Mouse (Mus musculus) ES-E14 (cell line): ENCODE data around the gene Zfp78. TPM values are rescaled to one million over a fixed set of nuclear protein-coding genes. Genes with fewer than 3 reads are reported as not detected.
"Not testable (repeated sequence)": the region's sequence is repeated elsewhere in the genome, so short reads cannot be mapped to it uniquely, and the experiment has no call there.

Experiments
- DNase-seq: peaks from one replicate; pipeline ENCODE4 v3.0.0-alpha.2; 2013; ENCODE audit warnings: low read depth, low spot score
- H3K27ac ChIP-seq: 2 replicates; pipeline ENCODE4 v1.5.1; 2012; ENCODE audit warnings: low read depth, mild to moderate bottlenecking, low read length, moderate library complexity, mixed read lengths; ENCODE audit not compliant: poor library complexity, insufficient read depth, severe bottlenecking
- H3K36me3 ChIP-seq: 2 replicates; pipeline ENCODE4 v1.6.1; 2012; ENCODE audit warnings: mild to moderate bottlenecking, low read length, moderate library complexity, mixed read lengths; ENCODE audit not compliant: control insufficient read depth, poor library complexity, insufficient read depth, severe bottlenecking
- H3K4me1 ChIP-seq, 2 experiments: fragments of 150-350 bp in 1 of 2; sonication (generic) in 1 of 2; 2 replicates each; pipeline ENCODE4 v1.6.1; 2012; ENCODE audit warnings: low read length in 2 of 2, mild to moderate bottlenecking in 1 of 2, mixed read lengths in 1 of 2; ENCODE audit not compliant: control insufficient read depth in 2 of 2, insufficient read depth in 2 of 2, poor library complexity in 1 of 2
- H3K4me3 ChIP-seq, 2 experiments: fragments of 150-350 bp in 1 of 2; sonication (generic) in 1 of 2; 2 replicates each; pipeline ENCODE4 v1.5.1; 2012; ENCODE audit warnings: low read length in 2 of 2, low read depth in 1 of 2, mild to moderate bottlenecking in 1 of 2, mixed read lengths in 1 of 2; ENCODE audit not compliant: insufficient read depth in 1 of 2, poor library complexity in 1 of 2, severe bottlenecking in 1 of 2
- H3K9ac ChIP-seq: 2 replicates; pipeline ENCODE4 v1.6.1; 2012; ENCODE audit warnings: low read depth, mild to moderate bottlenecking, low read length, mixed read lengths; ENCODE audit not compliant: poor library complexity, insufficient read depth, severe bottlenecking
- H3K9me3 ChIP-seq: fragments of 150-350 bp; sonication (generic); 2 replicates; pipeline ENCODE4 v1.6.1; 2012; ENCODE audit warnings: low read depth, mild to moderate bottlenecking, low read length; ENCODE audit not compliant: control insufficient read depth, insufficient read depth
- CHD2 ChIP-seq: IDR thresholded peaks from 2 replicates; pipeline ENCODE4 v1.6.1; 2014; ENCODE audit warnings: mild to moderate bottlenecking, low read depth, low read length, inconsistent platforms
- HCFC1 ChIP-seq: IDR thresholded peaks from 2 replicates; pipeline ENCODE4 v1.6.1; 2012; ENCODE audit warnings: low read length, inconsistent platforms, borderline replicate concordance; ENCODE audit not compliant: insufficient read depth
- MAFK ChIP-seq: IDR thresholded peaks from 2 replicates; pipeline ENCODE4 v1.6.1; 2014; ENCODE audit warnings: mild to moderate bottlenecking, low read depth, low read length, inconsistent platforms; ENCODE audit not compliant: insufficient read depth
- ZC3H11A ChIP-seq: IDR thresholded peaks from 2 replicates; pipeline ENCODE4 v1.6.1; 2012; ENCODE audit warnings: low read depth, mild to moderate bottlenecking, inconsistent platforms, low read length, borderline replicate concordance
- ZNF384 ChIP-seq: IDR thresholded peaks from 2 replicates; pipeline ENCODE4 v1.6.1; 2012; ENCODE audit warnings: low read depth, low read length, inconsistent platforms
- in situ Hi-C, 2 experiments: fragments of 600-800 bp; cut with MboI; formaldehyde crosslinking; loops; one replicate each; pipeline ENCODE4 v1.15.1; 2025; ENCODE audit warnings: low sequenced_read_pairs in 2 of 2, inconsistent platforms in 1 of 2; ENCODE audit not compliant: unreplicated experiment in 2 of 2
- total RNA-seq: library from RNA; depleted of rRNA; stranded (reverse); fragments of 300-350 nt; gene quantifications from 2 replicates; pipeline ENCODE4 v1.2.3, GENCODE M21; 2012

The Zfp78 gene
- total RNA-seq, 1 experiment = 1.5 TPM

DNA sequence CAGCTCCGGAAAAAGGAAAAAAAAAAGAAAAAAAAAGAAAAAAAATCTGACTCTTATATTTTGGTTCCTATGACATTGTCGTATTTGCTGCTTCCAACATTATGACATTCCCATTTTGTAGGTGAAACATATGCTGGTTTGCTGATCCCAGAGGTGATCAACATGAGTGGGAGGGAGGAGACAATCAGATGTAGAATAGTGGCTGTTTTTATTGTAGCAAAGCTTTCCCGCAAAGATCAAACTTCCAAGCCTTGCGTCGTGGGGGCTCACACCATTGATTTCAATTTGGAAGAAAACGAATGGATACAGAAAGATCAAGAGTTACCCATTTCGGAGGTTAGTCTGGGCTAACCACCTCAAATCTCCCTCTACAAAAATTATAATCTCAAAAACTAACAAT lies 1.3 kb upstream of the Zfp78 start:
- in situ Hi-C loops = no loop called here
- H3K36me3 ChIP-seq = no peaks in the 10 kb centered on the region
- H3K4me1 ChIP-seq = peaks cover 2 to 6% of the 10 kb centered on the region in 2 experiments; a peak in 2 of 4 replicates
- no peaks in the 10 kb centered on the region for H3K9me3 ChIP-seq
- peak overlapping the region; percentile 66 to 84 for H3K4me3 ChIP-seq
- H3K27ac ChIP-seq = no peak overlapping the region
- H3K9ac ChIP-seq = peak overlapping the region; percentile 58; the same call in 1 of the 2 replicates
- DNase-seq = no peak
- TF ChIP-seq ZNF384 (no peak), CHD2 (no peak), MAFK (no peak), ZC3H11A (no peak), HCFC1 (no peak)

DNA sequence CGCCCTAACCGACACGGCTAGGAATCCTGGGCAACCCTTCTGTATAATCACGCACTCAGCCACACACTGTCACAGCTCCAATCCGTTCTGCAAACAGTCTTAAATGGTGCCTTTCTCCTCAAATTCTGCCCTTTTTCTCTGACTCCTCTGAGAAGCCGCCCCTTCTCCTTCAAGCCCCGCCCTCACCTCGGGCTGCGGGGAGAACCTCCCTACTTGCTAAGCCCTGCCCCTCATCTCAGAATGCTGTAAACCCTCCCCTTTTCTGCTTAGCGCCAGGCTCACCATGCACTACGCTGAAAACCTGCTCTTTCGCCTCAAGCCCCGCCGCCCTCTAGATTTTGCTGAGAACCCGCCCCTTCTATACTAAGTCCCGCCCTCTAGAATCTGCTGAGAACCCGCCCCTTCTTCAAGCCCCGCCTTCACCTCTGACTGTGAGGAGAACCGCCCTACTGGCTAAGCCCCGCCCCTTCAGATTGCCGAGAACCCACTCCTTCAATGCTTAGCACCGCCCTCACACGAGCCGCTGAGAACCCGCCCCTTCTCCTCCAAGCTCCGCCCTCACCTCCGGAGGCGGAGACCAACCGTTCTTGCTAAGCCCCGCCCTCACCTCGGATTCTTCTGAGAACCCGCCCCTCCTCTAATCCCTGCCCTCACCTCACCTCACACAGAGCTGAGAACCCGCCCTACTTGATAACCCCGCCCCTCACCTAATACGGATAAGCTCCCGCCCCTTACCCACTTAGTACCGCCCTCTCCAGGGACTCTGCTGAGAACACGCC lies 623 bp upstream of the Zfp78 start:
- H3K36me3 ChIP-seq = no peaks in the 10 kb centered on the region
- in situ Hi-C loops = no loop called here
- H3K27ac ChIP-seq = peak overlapping the region; percentile 68; the same call in 1 of the 2 replicates
- peak; percentile 99 for DNase-seq
- no peak for TF ChIP-seq ZNF384
- TF ChIP-seq MAFK = no peak
- no peak for TF ChIP-seq CHD2
- TF ChIP-seq HCFC1 = no peak
- TF ChIP-seq ZC3H11A = no peak
- H3K4me1 ChIP-seq = peaks cover 2 to 6% of the 10 kb centered on the region in 2 experiments; a peak in 2 of 4 replicates
- H3K9me3 ChIP-seq = no peaks in the 10 kb centered on the region
- H3K4me3 ChIP-seq = peak overlapping the region; percentile 83 to 100
- H3K9ac ChIP-seq = peak overlapping the region; percentile 58

DNA sequence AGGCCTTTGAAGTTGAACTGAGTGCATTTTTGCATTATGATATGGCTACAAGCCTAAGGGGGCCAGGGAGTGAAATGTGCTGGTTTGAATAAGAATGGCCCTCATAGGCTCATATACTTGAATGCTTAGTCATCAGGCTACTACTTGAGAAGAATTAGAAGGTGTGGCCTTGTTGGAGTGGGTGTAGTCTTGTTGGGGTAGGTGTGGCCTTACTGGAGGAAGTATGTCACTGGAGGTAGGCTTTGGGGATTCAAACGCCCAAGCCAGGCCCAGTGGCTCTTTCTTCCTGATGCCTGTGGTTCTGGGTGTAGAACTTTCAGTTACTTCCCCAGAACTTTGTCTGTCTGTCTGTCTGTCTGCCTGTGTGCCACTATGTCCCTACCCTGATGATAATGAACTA lies 1.7 kb downstream of the Zfp78 start:
- H3K9ac ChIP-seq = no peak overlapping the region
- in situ Hi-C loops = no loop called here
- no peak overlapping the region for H3K27ac ChIP-seq
- no peak for DNase-seq
- no peak overlapping the region for H3K4me3 ChIP-seq
- H3K4me1 ChIP-seq = peaks cover 2 to 9% of the 10 kb centered on the region in 2 experiments; a peak in 2 of 4 replicates
- TF ChIP-seq MAFK = peak; percentile 68; the same call in 1 of the 2 replicates
- no peak for TF ChIP-seq HCFC1
- no peak for TF ChIP-seq ZC3H11A
- TF ChIP-seq ZNF384 = no peak
- no peak for TF ChIP-seq CHD2
- no peaks in the 10 kb centered on the region for H3K36me3 ChIP-seq
- no peaks in the 10 kb centered on the region for H3K9me3 ChIP-seq

DNA sequence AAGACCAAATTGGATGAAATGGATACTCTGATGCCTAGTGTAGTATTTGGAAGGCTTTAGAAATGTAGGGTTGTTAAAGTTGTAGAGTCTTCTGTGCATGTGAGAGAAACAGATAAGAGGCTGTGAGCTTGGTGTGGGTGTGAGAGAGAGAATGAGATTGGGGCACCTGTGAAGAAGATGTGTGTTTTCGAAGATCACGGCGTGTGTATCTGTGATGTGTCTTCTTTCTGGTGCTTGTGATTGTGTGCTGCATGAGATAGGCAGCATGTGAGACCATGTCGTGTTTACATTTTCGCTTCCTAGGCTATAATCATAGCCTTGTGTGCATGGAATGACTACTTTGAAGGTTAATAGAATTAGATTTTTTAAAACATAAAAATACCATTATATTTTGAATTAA lies 4.1 kb downstream of the Zfp78 start:
- in situ Hi-C loops = no loop called here
- TF ChIP-seq ZC3H11A (no peak), CHD2 (no peak), HCFC1 (no peak), MAFK (no peak), ZNF384 (no peak)
- Histone ChIP-seq H3K27ac (no peak overlapping the region), H3K4me1 (peaks cover 2 to 6% of the 10 kb centered on the region in 2 experiments; a peak in 2 of 4 replicates), H3K9me3 (no peaks in the 10 kb centered on the region), H3K4me3 (no peak overlapping the region), H3K9ac (no peak overlapping the region), H3K36me3 (no peaks in the 10 kb centered on the region)
- DNase-seq = no peak

DNA sequence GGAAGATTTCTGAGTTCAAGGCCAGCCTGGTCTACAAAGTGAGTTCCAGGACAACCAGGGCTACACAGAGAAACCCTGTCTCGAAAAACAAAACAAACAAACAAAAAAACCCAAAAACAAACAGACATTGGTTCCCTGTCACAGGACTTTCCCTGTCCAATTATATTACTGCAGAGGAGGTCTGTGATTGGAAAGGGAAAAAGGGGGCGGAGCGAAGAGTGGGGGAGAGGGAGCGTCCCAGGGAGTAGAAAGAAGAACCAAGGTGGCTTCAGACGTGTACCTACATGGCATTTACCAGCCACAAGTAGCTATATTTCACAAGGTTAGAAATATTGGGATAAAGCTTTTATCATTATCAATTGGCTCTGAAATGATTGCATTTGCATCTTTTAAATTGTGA lies 5.1 kb downstream of the Zfp78 start:
- H3K4me1 ChIP-seq, H3K27ac ChIP-seq, in situ Hi-C loops, H3K36me3 ChIP-seq, DNase-seq, H3K4me3 ChIP-seq, H3K9ac ChIP-seq, H3K9me3 ChIP-seq: not testable (repeated sequence)
